Mouse (Mus musculus) left cerebral cortex, postnatal 4 days (tissue): Measurements from ENCODE around the gene Ubr1. TPM values are rescaled to one million over a fixed set of nuclear protein-coding genes. Genes with fewer than 3 reads are reported as not detected.

Source experiments
- DNase-seq: peaks from one replicate; pipeline ENCODE4 v3.0.0-alpha.2; 2022
- intact Hi-C: fragments of 180-260 bp; cut with DNase I; formaldehyde crosslinking; loops from one replicate; pipeline ENCODE4 v1.15.1; 2025
- microRNA-seq: library from miRNA; unstranded; fragments of <30 nt; microRNA quantifications from one replicate; pipeline ENCODE4 v1.2.0, GENCODE M21; 2022
- total RNA-seq, 2 experiments: library from RNA; stranded (reverse); gene quantifications; 2 replicates each; pipeline ENCODE4 v1.2.3; 2021

Ubr1 gene
- total RNA-seq, 2 experiments from 2014 or later: 47.6 to 51.2 TPM

DNA sequence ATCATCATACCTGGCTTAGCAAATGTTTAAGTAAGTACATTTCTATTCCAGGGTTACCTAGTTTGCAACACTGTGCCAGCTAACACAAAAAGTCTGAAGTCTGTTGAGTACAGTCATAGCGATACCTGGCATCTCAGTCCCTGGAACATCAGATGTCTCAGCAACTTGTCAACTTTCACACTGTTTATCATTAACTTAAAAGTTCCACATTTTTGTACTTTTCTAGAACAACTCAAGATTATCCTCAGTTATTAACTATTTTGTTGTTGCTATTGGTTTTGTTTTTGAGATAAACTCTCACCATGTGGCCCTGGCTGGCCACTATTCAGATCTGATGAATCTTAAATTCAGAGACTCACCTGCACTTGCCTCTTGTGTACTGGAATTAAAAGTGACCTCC, 107.1 kb downstream of the Ubr1 start:
- no peak for DNase-seq
- intact Hi-C loops: no loop called here

DNA sequence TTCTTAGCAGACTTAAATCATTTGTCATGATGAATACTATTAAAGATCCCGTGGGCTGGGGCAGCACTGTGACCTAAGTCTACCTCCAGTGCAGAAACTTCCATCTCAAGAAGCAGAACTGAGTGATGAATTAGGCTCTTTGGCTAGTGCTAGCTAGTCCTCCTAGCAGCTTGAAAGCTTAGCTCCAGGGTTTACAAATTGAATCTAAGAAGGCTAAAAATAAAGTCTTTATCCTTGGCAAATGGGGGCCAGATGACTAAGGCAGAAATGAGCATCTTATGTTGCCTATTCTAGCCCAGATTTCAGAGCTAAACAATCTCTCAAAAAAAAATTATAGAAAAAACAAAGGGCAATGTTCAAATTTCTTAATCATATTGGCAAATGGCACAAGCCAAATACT, 109.8 kb downstream of the Ubr1 start:
- no peak for DNase-seq
- intact Hi-C loops: no loop called here

DNA sequence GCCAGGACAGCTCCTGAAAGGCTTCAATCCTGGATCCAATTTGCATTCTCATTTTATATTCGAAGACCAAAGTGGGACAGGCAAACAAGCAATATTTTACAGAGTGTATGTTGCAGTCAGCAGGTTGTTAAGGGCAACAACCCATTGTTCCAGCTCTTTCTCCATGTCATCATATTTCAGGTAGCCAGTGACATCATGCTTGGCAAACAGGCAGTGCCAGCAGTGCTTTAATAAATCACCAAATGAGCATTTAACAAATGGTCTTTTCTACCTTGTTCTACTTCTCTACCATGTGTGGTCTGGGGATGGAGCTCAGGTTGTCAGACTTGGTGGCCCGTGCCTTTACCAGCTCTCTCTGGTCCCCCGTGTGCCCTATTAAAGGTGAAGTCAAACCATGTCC, 112.4 kb downstream of the Ubr1 start:
- intact Hi-C loops: no loop called here
- no peak for DNase-seq

DNA sequence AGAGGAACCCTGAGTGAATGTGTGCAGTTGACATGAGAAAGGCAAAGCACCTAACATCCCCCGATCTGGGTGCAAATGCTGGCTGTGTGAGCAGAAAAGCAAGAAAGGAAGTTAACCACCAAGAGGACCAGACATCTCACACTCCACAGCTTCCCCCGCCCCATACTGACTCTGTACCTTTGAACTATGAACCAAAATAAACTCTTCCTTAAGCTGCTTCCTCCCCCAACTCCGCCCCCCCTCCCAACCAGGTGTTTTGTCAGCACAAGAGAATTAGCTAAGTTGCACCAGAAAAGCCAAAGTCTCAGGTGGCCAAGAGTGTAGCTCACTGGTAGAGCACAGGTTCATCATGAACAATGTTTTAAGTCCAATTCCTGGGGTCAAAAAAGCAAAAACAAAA, 117.4 kb downstream of the Ubr1 start:
- intact Hi-C loops: no loop called here
- DNase-seq: no peak

DNA sequence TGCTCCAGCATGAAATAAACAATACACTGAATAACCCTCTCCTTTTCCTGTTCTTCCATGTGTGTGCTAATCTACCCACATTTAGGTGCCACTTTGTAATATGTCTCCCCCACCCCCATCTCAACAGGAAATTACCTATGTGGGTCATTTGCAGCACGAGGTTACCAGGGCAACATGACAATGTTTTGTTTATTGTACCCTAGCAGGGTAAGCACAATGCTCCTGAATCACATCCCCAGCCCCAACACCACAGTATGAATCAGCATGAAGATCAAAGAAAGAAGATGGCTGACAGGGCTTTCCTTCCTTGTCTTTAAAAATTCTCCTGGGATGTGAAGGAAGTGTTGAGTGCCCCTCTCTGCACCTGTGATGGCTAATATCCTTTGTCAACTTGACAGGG, 117.9 kb downstream of the Ubr1 start:
- no peak for DNase-seq
- intact Hi-C loops: no loop called here

DNA sequence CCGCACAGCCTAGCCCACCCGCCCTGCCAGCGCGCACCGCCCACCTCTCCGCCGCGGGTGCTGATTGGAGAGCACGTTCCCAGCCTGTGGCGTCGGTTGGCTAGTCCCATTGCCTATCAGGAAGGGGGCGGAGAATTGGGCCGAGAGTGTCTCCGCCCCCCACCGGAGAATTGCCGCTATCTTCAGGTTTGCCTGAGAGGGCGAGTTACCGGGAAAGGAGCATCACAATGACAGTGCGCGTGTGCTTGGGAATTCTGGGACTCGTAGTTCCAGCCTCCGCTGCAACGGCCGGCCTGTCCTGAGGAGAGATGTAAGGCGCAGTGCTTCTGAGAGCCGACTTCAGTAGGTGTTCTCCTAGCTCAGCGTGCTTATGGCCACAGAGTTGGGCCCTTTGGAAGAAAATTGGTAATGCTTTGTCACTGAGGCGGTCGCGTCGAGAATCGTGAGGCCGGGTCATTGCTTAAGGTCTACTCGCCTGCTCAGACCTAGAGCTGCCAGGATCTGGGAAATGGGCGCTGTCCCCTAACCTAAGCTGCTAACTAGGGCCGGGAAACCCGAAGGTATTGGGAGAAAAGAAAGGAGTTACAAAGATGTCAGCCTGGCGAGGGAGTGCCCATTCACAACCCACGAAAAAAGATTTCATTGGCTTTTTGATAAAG, 120.0 kb downstream of the Ubr1 start, which contains the start of gene Ttbk2:
Gene Ttbk2, minus strand, starts transcription at position 181 of the 659 bp plus-strand sequence.
- intact Hi-C loops: no loop called here

DNA sequence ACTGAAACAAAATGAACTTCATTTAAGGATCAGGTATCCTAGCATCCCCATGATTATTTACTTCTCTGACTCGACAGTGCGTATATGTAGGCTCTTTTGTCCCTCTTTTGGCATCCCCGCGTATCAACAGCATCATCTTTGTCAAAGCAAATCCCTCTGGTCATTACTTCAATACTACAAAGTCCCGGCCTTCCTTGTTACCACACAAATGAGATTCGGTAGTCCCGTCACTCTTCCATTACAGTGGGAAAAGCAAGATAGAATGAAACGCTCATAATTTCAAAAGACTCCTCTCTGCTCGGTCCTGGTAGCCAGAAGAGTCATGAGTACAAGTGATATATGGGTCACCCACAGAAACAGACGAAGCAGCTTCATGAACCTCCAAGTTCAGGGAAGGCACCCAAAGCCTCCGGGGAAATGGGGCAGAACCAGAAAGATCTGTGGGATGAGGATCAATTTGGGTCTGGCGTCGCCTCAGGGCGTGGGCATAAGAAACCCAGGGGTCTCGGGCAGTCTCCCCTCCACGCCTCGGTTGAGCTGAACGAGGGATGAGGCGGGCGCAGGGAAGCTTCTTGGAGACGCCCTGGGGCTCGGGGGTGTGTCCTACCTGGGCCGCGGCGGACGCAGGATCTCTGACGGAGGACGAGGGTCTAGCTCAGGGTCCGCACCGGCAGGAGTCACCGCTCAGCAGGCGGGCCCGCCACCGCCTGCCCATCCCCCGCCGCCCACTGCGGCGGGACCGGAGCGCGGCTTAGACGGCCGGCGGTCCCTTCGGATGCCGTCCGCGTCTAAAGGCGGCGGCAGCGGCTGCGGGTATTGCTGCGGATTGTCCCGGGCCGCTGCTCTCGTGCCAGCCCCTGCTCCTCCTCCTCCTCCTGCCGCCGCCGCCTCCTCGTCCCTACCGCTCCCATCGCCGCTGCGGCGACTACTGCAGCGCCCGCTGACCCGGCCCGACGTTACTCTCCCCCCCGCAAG, 120.8 kb downstream of the Ubr1 start, which contains the start of gene Cdan1:
Gene Cdan1, minus strand, starts transcription at position 680 of the 975 bp plus-strand sequence.
- intact Hi-C loops: no loop called here
- peak; percentile 57 for DNase-seq

More for the DNA sequence above, 120.0 kb downstream of the Ubr1 start, which contains the start of gene Ttbk2:
- peak; percentile 98 for DNase-seq

DNA sequence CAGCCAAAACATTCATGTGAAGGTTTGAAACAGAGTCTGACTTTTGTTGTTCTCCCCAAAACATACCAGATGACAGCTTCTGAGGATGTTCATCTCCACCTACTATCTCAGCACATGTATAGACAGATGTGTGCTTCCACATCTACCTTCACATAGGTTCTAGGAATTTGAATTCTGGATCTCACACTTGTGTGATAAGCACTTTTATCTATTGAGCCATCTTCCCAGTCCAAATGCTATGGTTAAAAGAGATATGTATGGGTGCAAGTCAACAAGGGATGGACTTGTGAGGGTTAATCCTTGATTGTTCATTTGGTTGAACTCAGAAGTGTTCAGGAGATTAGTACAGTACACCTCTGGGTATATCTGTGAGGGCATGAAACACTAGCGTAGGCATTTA, 125.2 kb downstream of the Ubr1 start:
- DNase-seq: no peak
- intact Hi-C loops: no loop called here

DNA sequence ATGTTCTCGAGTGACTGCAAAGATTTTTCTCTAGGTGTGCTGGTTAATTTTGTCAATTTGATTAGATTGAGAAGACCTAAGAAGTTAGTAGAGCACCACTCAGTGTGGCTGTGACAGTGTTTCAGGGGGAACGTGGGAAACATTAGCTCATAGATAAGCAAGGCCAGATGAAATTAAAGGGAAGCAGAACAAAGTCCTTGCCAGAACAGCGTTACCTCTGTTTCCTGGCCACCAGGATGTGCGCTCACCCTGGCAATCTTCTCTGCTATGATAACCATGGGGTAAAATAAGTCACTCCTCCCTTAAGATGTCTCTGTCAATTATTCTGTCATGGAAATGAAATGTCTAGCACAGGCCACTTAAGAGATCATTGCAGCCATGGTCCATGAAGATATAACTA, 126.5 kb downstream of the Ubr1 start:
- no peak for DNase-seq
- intact Hi-C loops: no loop called here

DNA sequence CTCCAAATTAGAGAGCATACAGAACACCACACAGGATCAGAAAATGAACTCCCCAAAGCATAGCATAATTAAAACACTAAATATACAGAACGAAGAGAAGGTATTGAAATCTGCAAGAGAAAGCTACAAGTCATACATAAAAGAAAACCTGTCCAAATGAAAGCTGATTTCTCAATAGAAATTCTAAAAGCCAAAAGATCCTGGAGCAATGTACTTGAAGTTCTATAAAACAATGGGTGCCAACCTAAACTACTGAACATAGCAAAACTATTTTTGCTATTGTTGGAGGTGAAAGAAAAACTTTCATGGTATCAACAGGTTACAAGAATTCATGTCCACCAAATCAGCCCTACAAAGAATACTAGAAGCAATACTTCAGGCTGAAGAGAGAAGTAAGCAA, 129.3 kb downstream of the Ubr1 start:
- no peak for DNase-seq
- intact Hi-C loops: no loop called here

DNA sequence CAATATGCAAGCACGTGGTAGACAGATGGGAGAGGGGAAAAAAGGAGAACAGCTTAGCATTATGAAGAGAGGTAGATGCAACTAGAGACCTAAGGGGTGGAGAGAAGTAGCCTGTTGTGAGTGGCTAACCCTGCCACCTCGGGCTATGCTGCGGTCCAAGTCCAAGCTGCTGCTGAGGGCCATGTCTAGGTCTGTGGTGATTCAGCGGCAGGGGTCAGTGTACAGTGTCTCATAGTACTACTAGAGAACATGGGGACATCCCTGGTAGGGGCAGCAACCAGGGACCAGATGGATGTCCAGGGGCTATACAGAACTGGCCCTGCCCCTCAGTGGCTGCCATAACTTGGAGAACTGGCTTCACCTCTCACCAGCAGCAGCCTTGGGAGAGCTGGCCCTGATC, 135.3 kb downstream of the Ubr1 start:
- no peak for DNase-seq
- intact Hi-C loops: no loop called here

DNA sequence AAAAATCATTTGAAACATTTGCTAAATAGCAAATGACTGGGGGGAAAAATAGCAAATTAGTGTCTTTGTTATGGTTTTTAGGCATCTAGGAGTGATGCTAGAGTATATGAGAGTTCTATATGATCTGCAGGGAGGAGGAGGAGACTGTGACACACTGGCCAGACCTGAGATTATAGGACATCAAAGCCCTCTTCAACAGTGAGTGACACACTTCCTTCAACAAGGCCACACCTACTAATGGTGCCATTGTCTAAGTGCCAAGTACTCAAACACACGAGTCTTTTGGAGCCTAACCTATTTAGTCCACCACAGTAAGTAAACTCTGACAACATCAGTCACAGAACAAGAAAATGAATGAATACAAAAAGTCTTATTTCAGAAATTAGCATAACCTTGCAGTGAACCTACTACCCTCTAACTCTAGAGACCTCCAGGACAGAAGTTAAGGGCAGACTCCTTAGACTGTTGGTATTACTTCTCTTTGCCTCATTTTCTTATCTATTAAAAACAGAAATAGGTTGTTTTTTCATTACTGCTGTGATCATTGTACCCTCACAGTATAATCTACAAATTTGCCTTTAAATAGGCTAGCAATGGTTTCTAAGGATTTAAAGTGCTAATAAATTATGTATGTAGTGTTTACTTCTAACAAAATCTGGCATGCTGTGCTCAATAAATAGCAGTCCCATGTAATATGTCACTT, 143.4 kb downstream of the Ubr1 start:
- intact Hi-C loops: no loop called here

More for the DNA sequence above, 143.4 kb downstream of the Ubr1 start:
- no peak for DNase-seq

Small RNAs within 50 kb of the gene (microRNA-seq; reads per million reads assigned to microRNA genes)
- gene Gm44325: not detected

Other genes starting within 250 kb of the Ubr1 start
- gene Cdan1, start 120.6 kb downstream of the Ubr1 start, total RNA-seq: 10 to 100 TPM; 27.6 to 29.0 TPM
- 10 to 100 TPM; 70.1 to 70.8 TPM for gene Ttbk2, start 120.1 kb downstream of the Ubr1 start, total RNA-seq
- gene Tmem62, start 6.3 kb upstream of the Ubr1 start, total RNA-seq: 10 to 100 TPM; 17.9 to 19.0 TPM
- 10 to 100 TPM; 55.8 to 59.1 TPM for gene Ccndbp1, start 37.7 kb upstream of the Ubr1 start, total RNA-seq
- not detected for gene Epb42, start 66.4 kb upstream of the Ubr1 start, total RNA-seq
- under 1 TPM; 0.14 to 0.20 TPM for gene Tgm5, start 115.1 kb upstream of the Ubr1 start, total RNA-seq
- not detected for gene Tgm7, start 139.1 kb upstream of the Ubr1 start, total RNA-seq
- gene Adal, start 169.7 kb upstream of the Ubr1 start, total RNA-seq: 10 to 100 TPM; 16.1 to 16.8 TPM
- gene Lcmt2, start 169.9 kb upstream of the Ubr1 start, total RNA-seq: 1 to 10 TPM; 9.2 to 9.4 TPM
- gene Tubgcp4, start 199.9 kb upstream of the Ubr1 start, total RNA-seq: 10 to 100 TPM; 32.3 to 34.5 TPM
- gene Zscan29, start 200.4 kb upstream of the Ubr1 start, total RNA-seq: 1 to 10 TPM; 7.3 to 7.9 TPM